Mouse (Mus musculus) liver, embryonic 14.5 days (tissue): ENCODE data around the gene Fgd2. TPM values are rescaled to one million over a fixed set of nuclear protein-coding genes. Genes with fewer than 3 reads are reported as not detected.
A peak's percentile ranks its signal among the peaks of the same experiment; 100 is the strongest.

Experiments
- ATAC-seq: fragments of 200-750 bp; cut with Nextera tagmentation; 2 replicates; pipeline ENCODE4 v1.8.0; 2017; ENCODE audit warnings: moderate number of reproducible peaks, mild to moderate bottlenecking, moderate library complexity; ENCODE audit not compliant: insufficient read depth
- DNase-seq, 3 experiments: peaks; one replicate each; pipeline ENCODE4 v3.0.0-alpha.2; 2012 to 2013; ENCODE audit warnings: low read depth in 3 of 3, low spot score in 3 of 3
- H3K27ac ChIP-seq: fragments of 300-500 bp; sonication (generic); 2 replicates; pipeline ENCODE4 v1.5.1; 2014; ENCODE audit warnings: moderate library complexity, mild to moderate bottlenecking, control low read depth, inconsistent platforms
- H3K27me3 ChIP-seq: fragments of 300-500 bp; sonication (generic); 2 replicates; pipeline ENCODE4 v1.6.1; 2014; ENCODE audit warnings: mild to moderate bottlenecking, low read length, moderate library complexity; ENCODE audit not compliant: control insufficient read depth, insufficient read depth
- H3K36me3 ChIP-seq: fragments of 300-500 bp; sonication (generic); replicated peaks from 2 replicates; pipeline ENCODE4 v1.6.1; 2014; ENCODE audit warnings: low read depth; ENCODE audit not compliant: control insufficient read depth, insufficient read depth
- H3K4me1 ChIP-seq, 2 experiments: fragments of 200-500 bp in 1 of 2; fragments of 300-500 bp in 1 of 2; sonication (generic) in 1 of 2; replicated peaks; 2 replicates each; pipeline ENCODE4 v1.6.1; 2012 to 2014; ENCODE audit warnings: antibody characterized with exemption in 1 of 2, inconsistent platforms in 1 of 2, low read length in 1 of 2; ENCODE audit not compliant: control insufficient read depth in 2 of 2, insufficient read depth in 2 of 2
- H3K4me2 ChIP-seq: fragments of 300-500 bp; sonication (generic); 2 replicates; pipeline ENCODE4 v1.6.1; 2014; ENCODE audit warnings: low read depth, mild to moderate bottlenecking, control low read depth, moderate library complexity
- H3K4me3 ChIP-seq, 2 experiments: fragments of 200-500 bp in 1 of 2; fragments of 300-500 bp in 1 of 2; sonication (generic) in 1 of 2; 2 replicates each; pipeline ENCODE4 v1.5.1; 2012 to 2014; ENCODE audit warnings: low read depth in 2 of 2, low read length in 2 of 2, mild to moderate bottlenecking in 2 of 2, control low read depth in 1 of 2, inconsistent platforms in 1 of 2, moderate library complexity in 1 of 2; ENCODE audit not compliant: insufficient read depth in 1 of 2
- H3K9ac ChIP-seq: fragments of 300-500 bp; sonication (generic); replicated peaks from 2 replicates; pipeline ENCODE4 v1.6.1; 2014; ENCODE audit warnings: mild to moderate bottlenecking, control low read depth, moderate library complexity
- H3K9me3 ChIP-seq: fragments of 300-500 bp; sonication (generic); 2 replicates; pipeline ENCODE4 v1.6.1; 2016; ENCODE audit warnings: low read length, mixed read lengths; ENCODE audit not compliant: control insufficient read depth
- CTCF ChIP-seq: IDR thresholded peaks from 2 replicates; pipeline ENCODE4 v1.5.1; 2016; ENCODE audit warnings: antibody characterized with exemption, low read depth, control low read depth
- EP300 ChIP-seq: IDR thresholded peaks from 2 replicates; pipeline ENCODE4 v1.6.1; 2016; ENCODE audit warnings: antibody characterized with exemption, low read depth
- WGBS: fragments of 180-500 bp; shearing (Covaris S2); extraction: QIAGEN DNeasy Blood & Tissue Kit; methylation state at CpG from one replicate; pipeline ENCODE4 v1.1.7; 2014; ENCODE audit not compliant: insufficient replicate concordance; 5-methylcytosine and 5-hydroxymethylcytosine counted together
- polyA plus RNA-seq, 2 experiments: library from polyadenylated mRNA; depleted of rRNA in 1 of 2; stranded (reverse) in 1 of 2; unstranded in 1 of 2; fragments of >200 nt; fragmentation: Nextera tagmentation in 1 of 2; extraction: Ambion mirVana in 1 of 2; gene quantifications; 2 replicates each; pipeline versions ENCODE4 v1.2.1 to v1.2.3; 2012 to 2014

Gene Fgd2
- polyA plus RNA-seq, 2 experiments, result 3.8 to 8.5 TPM

DNA sequence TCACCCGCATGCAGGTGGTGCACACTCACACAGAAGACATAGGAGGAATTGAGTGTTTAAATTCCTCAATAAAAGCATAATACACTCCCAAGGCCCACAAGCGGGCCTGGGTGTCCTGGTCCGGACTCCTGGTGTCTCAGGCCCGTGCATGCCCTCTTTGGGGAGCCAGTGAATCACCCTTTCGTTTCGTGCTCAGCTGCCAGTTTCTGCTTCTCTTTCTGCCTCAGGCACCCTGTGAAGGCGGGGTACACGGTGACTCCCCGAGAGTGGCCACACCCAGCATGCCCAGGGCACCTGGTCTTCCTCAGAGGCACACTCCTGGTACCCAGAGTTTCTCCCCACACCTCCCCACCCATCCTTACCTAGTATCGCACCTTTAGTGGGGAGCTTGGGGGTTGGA lies 15.2 kb downstream of the Fgd2 start:
- no peaks in the 10 kb centered on the region for H3K36me3 ChIP-seq
- DNase-seq, result no peak
- no peaks in the 10 kb centered on the region for H3K27me3 ChIP-seq
- ATAC-seq, result no peak
- TF ChIP-seq CTCF (no peak), EP300 (no peak)
- H3K4me3 ChIP-seq, result no peak overlapping the region
- 69% methylated on average over 10 of the region's 10 CpGs for WGBS
- H3K4me1 ChIP-seq, result no peaks in the 10 kb centered on the region
- no peaks in the 10 kb centered on the region for H3K9me3 ChIP-seq
- no peak overlapping the region for H3K9ac ChIP-seq
- no peak overlapping the region for H3K4me2 ChIP-seq
- no peak overlapping the region for H3K27ac ChIP-seq

DNA sequence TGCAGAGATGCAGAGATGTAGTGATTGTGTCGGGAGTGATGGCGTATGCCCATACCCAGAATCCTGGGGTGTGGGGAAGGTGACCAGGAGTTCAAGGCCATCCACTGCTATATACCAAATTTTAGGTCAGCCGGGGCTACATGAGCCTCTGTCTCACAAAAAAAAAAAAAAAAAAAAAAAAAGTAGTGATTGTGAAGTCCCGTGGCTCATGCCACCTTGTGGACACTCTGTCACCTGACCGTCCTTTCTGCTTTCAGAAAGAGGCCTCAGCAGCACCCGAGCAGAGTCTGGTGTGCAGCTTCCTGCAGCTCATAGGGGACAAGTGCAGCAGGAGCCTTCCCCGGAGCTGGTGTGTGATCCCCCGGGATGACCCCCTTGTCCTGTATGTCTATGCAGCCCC lies 17.3 kb downstream of the Fgd2 start:
- Histone ChIP-seq H3K9ac (no peak overlapping the region), H3K27me3 (no peaks in the 10 kb centered on the region), H3K27ac (no peak overlapping the region), H3K36me3 (no peaks in the 10 kb centered on the region), H3K9me3 (no peaks in the 10 kb centered on the region), H3K4me2 (no peak overlapping the region), H3K4me3 (no peak overlapping the region), H3K4me1 (peaks cover 0 to 2% of the 10 kb centered on the region in 2 experiments; a peak in 1 of 4 replicates)
- ATAC-seq, result no peak
- TF ChIP-seq EP300 (no peak), CTCF (peak; percentile 23; the same call in 1 of the 2 replicates)
- WGBS, result 54% methylated on average over 8 of the region's 8 CpGs
- DNase-seq, result no peak

DNA sequence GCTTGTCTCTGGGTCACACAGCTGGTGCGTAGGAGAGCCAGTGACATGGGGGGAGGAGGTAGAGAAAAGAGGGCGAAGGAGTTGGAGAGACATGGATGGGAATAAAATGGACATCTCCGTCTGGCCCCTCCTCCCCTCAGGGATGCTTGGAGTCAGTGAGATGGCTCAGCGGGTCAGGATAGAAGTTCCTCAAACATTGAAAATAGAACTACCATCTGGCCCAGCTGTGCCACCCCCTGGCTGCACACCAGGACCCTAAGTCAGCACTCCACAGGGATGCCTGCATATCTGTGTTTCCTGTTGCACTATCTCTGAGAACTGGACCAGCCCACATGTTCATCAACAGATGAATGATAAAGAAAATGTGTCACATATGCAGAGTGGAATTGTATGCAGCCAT lies 19.5 kb downstream of the Fgd2 start:
- H3K27me3 ChIP-seq, result no peaks in the 10 kb centered on the region
- ATAC-seq (no peak), DNase-seq (no peak)
- H3K9me3 ChIP-seq, result no peaks in the 10 kb centered on the region
- H3K4me3 ChIP-seq, result no peak overlapping the region
- TF ChIP-seq CTCF (no peak), EP300 (no peak)
- H3K4me2 ChIP-seq, result no peak overlapping the region
- peaks cover 0 to 2% of the 10 kb centered on the region in 2 experiments; a peak in 2 of 4 replicates for H3K4me1 ChIP-seq
- WGBS, result 58% methylated on average over 4 of the region's 4 CpGs
- H3K27ac ChIP-seq, result no peak overlapping the region
- no peaks in the 10 kb centered on the region for H3K36me3 ChIP-seq
- no peak overlapping the region for H3K9ac ChIP-seq

DNA sequence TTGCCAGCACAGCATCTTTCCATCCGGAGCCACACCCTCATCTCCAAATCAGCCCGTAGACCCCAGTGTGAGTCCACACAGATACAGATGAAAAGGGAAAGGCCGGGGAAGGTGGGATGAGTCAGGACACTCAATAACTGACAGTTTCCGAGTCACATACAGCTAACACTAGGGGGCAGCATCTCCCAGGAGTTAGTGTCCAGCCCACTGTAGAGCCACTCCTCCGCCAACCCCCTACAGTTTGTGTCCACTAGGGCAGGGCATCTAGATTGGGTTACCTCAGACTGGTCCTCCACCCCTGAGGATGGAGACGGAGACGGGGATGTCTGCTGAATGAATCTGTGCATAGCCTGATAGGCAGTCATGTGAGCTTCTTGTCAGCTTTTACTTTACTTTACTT lies 20.8 kb downstream of the Fgd2 start:
- peak; percentile 62 to 81 (median 65) for DNase-seq
- no peak overlapping the region for H3K4me2 ChIP-seq
- no peak overlapping the region for H3K4me3 ChIP-seq
- no peak overlapping the region for H3K27ac ChIP-seq
- WGBS, result 12% methylated on average over 7 of the region's 7 CpGs
- no peaks in the 10 kb centered on the region for H3K9me3 ChIP-seq
- H3K9ac ChIP-seq, result no peak overlapping the region
- H3K4me1 ChIP-seq, result peaks cover 0 to 2% of the 10 kb centered on the region in 2 experiments; a peak in 2 of 4 replicates
- ATAC-seq, result peak; percentile 58
- TF ChIP-seq EP300 (no peak), CTCF (peak; percentile 95)
- no peaks in the 10 kb centered on the region for H3K36me3 ChIP-seq
- H3K27me3 ChIP-seq, result no peaks in the 10 kb centered on the region

DNA sequence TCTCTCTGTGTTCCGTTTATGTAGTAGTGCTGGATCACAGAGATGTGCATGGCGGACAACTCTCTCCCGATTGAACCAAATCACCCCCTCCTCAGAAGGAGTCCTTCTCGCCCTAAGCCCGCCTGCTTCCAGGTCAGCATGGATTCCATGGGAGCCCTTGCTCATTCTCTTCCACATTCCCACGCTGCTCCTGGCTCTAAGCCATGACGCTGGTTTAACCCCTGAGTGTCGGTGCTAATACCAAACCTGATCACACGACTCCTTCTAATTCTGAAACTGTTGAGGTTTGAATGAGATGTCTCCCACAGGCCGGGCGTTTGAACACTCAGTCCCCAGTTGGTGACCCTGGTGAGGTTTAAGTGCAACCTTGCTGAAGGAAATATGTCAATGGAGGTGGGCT lies 21.7 kb downstream of the Fgd2 start:
- DNase-seq (no peak), ATAC-seq (no peak)
- H3K4me2 ChIP-seq, result no peak overlapping the region
- WGBS, result 69% methylated on average over 11 of the region's 11 CpGs
- H3K27ac ChIP-seq, result no peak overlapping the region
- TF ChIP-seq EP300 (no peak), CTCF (no peak)
- H3K27me3 ChIP-seq, result no peaks in the 10 kb centered on the region
- no peaks in the 10 kb centered on the region for H3K9me3 ChIP-seq
- H3K9ac ChIP-seq, result no peak overlapping the region
- no peaks in the 10 kb centered on the region for H3K36me3 ChIP-seq
- H3K4me3 ChIP-seq, result no peak overlapping the region
- H3K4me1 ChIP-seq, result peaks cover 0 to 2% of the 10 kb centered on the region in 2 experiments; a peak in 2 of 4 replicates
